10 mouse cellular contexts compared by ENCODE assay signal in genomic region chr5:115483385-115483784, GRCm38 (mm10). TPM values are rescaled to one million over a fixed set of nuclear protein-coding genes. Genes with fewer than 3 reads are reported as not detected.
DNase-seq lines count a peak whose midpoint lies in the region; ATAC-seq and TF ChIP-seq lines count a peak whose summit lies in the region.
"Had no signal": no experiment of that assay in that cellular context is flagged by ENCODE, and none has a peak within 500 bp of the region (broad histone marks: within the 10 kb centered on the region; RNA-seq: fewer than 3 reads in every experiment).

No protein-coding gene starts in this region.

- H3K4me2 ChIP-seq in kidney, embryonic 16.5 days (replicated peaks; ENCODE audit: low read depth, low read length): peak overlapping the region; percentile 44
- peak overlapping the region; percentile 65; the same call in 1 of the 2 replicates for H3K4me2 ChIP-seq in embryonic facial prominence, embryonic 14.5 days (ENCODE audit: low read depth, low read length)
- H3K4me2 ChIP-seq in myocyte (ENCODE audit: low read depth): peak overlapping the region; percentile 96

- H3K9me3 ChIP-seq in kidney, embryonic 16.5 days (ENCODE audit: low read length): no peaks in the 10 kb centered on the region
- no peaks in the 10 kb centered on the region for H3K9me3 ChIP-seq in MEL (replicated peaks; ENCODE audit: insufficient read depth, low read length)
- no peaks in the 10 kb centered on the region for H3K9me3 ChIP-seq in embryonic facial prominence, embryonic 14.5 days (ENCODE audit: control insufficient read depth, low read length)
- H3K9me3 ChIP-seq: heart, embryonic 15.5 days; liver, embryonic 13.5 days had no signal

- DNase-seq in kidney, adult 8-10 months: no peak
- DNase-seq in MEL (ENCODE audit: low read depth, low spot score): peak; percentile 41
- DNase-seq in embryonic facial prominence, embryonic 14.5 days (ENCODE audit: low spot score): no peak
- DNase-seq in gastrocnemius, postnatal 25 days: no peak
- no peak for DNase-seq in left cerebral cortex, adult 9 months (ENCODE audit: low spot score in 2 of 2)
- DNase-seq: kidney, postnatal 25 days; liver, embryonic 13.5 days had no signal

- no peak overlapping the region for H3K27ac ChIP-seq in kidney, embryonic 16.5 days (ENCODE audit: low read length)
- H3K27ac ChIP-seq in MEL (ENCODE audit: control insufficient read depth, low read depth, low read length): no peak overlapping the region
- no peak overlapping the region for H3K27ac ChIP-seq in embryonic facial prominence, embryonic 14.5 days (replicated peaks; ENCODE audit: low read depth, low read length)

- TF ChIP-seq RAD21 in MEL (IDR thresholded peaks at IDR 0.05; ENCODE audit: low read depth, low read length): no peak

- 44% methylated on average over 6 of the region's 6 CpGs for WGBS in kidney, embryonic 16.5 days
- WGBS in embryonic facial prominence, embryonic 14.5 days: 46% methylated on average over 6 of the region's 6 CpGs

- H3K79me2 ChIP-seq in MEL (ENCODE audit: control insufficient read depth, insufficient read depth, low read length, poor library complexity) (no peaks in the 10 kb centered on the region), myocyte (ENCODE audit: control insufficient read depth, insufficient read depth) (no peaks in the 10 kb centered on the region)

- no peaks in the 10 kb centered on the region for H3K27me3 ChIP-seq in kidney, embryonic 16.5 days (ENCODE audit: insufficient read depth, low read length)
- no peaks in the 10 kb centered on the region for H3K27me3 ChIP-seq in MEL (ENCODE audit: control insufficient read depth in 1 of 2, insufficient read depth in 2 of 2, low read length in 2 of 2)
- peaks cover 3% of the 10 kb centered on the region; the same call in 1 of the 2 replicates for H3K27me3 ChIP-seq in embryonic facial prominence, embryonic 14.5 days (replicated peaks; ENCODE audit: control insufficient read depth, insufficient read depth, low read length)
- H3K27me3 ChIP-seq in myocyte (ENCODE audit: control insufficient read depth, insufficient read depth, insufficient read length): no peaks in the 10 kb centered on the region
- H3K27me3 ChIP-seq: heart, embryonic 15.5 days; liver, embryonic 13.5 days had no signal

- TF ChIP-seq CTCF in MEL (IDR thresholded peaks at IDR 0.05 in 2 of 3, conservative IDR thresholded peaks at IDR 0.05 in 1 of 3; ENCODE audit: control insufficient read depth in 1 of 3, insufficient read depth in 1 of 3, low read depth in 2 of 3, low read length in 3 of 3, poor library complexity in 1 of 3, severe bottlenecking in 1 of 3): 0 out of 6 replicates have a peak, but pooled peaks of 1 of the 3 experiments have one; percentile 23

- ATAC-seq in kidney, embryonic 16.5 days (ENCODE audit: low FRiP score, low TSS enrichment): no peak
- no peak for ATAC-seq in embryonic facial prominence, embryonic 14.5 days (ENCODE audit: low read depth)

- peaks cover 31% of the 10 kb centered on the region for H3K4me1 ChIP-seq in kidney, embryonic 16.5 days (ENCODE audit: insufficient read depth, low read length)
- 0 out of 4 replicates have a peak, but pooled peaks cover 0 to 1% of the 10 kb centered on the region in 2 experiments for H3K4me1 ChIP-seq in MEL (ENCODE audit: control insufficient read depth in 1 of 2, insufficient read depth in 2 of 2, low read length in 2 of 2)
- H3K4me1 ChIP-seq in embryonic facial prominence, embryonic 14.5 days (ENCODE audit: control insufficient read depth, insufficient read depth, low read length): 0 out of 2 replicates have a peak, but pooled peaks cover 10% of the 10 kb centered on the region

- no peak for TF ChIP-seq EP300 in MEL (IDR thresholded peaks at IDR 0.05; ENCODE audit: low read depth in 1 of 2, low read length in 2 of 2)

- no peaks in the 10 kb centered on the region for H3K36me3 ChIP-seq in kidney, embryonic 16.5 days (ENCODE audit: insufficient read depth, low read length)
- peaks cover 0 to 2% of the 10 kb centered on the region in 2 experiments; a peak in 2 of 4 replicates for H3K36me3 ChIP-seq in MEL (ENCODE audit: control insufficient read depth in 1 of 2, insufficient read depth in 2 of 2, low read length in 2 of 2)
- peaks cover 4% of the 10 kb centered on the region; the same call in 1 of the 2 replicates for H3K36me3 ChIP-seq in embryonic facial prominence, embryonic 14.5 days (ENCODE audit: control insufficient read depth, insufficient read depth, low read length)
- H3K36me3 ChIP-seq in myocyte (ENCODE audit: control insufficient read depth, insufficient read depth): no peaks in the 10 kb centered on the region
- H3K36me3 ChIP-seq: heart, embryonic 15.5 days; liver, embryonic 13.5 days had no signal

- H3ac ChIP-seq in myocyte (ENCODE audit: control insufficient read depth, insufficient read length): peak overlapping the region; percentile 36

- no peak for TF ChIP-seq POLR2A in MEL (IDR thresholded peaks at IDR 0.05; ENCODE audit: control insufficient read depth in 1 of 2, insufficient read depth in 1 of 2, low read depth in 1 of 2, low read length in 2 of 2, poor library complexity in 1 of 2)
- no peak for TF ChIP-seq POLR2A in myocyte (IDR thresholded peaks at IDR 0.05; ENCODE audit: insufficient read length, low read depth)

- H3K4me3 ChIP-seq in kidney, embryonic 16.5 days (ENCODE audit: low read length): no peak overlapping the region
- H3K4me3 ChIP-seq in MEL (ENCODE audit: control insufficient read depth in 1 of 2, insufficient read depth in 1 of 2, low read depth in 2 of 2, low read length in 2 of 2): peak overlapping the region in 1 of 2 experiments; percentile 61; a peak in 2 of 4 replicates
- H3K4me3 ChIP-seq in embryonic facial prominence, embryonic 14.5 days (ENCODE audit: low read depth, low read length): no peak overlapping the region
- peak overlapping the region; percentile 50 for H3K4me3 ChIP-seq in myocyte

- H3K9ac ChIP-seq in kidney, embryonic 16.5 days (replicated peaks; ENCODE audit: low read length): no peak overlapping the region
- H3K9ac ChIP-seq in MEL (ENCODE audit: control insufficient read depth, low read depth, low read length, poor library complexity, severe bottlenecking): no peak overlapping the region
- no peak overlapping the region for H3K9ac ChIP-seq in embryonic facial prominence, embryonic 14.5 days (ENCODE audit: low read depth, low read length)

TF ChIP-seq in MEL, 35 proteins besides CTCF, POLR2A, EP300 and RAD21 (continues in another document):
- TF ChIP-seq MEF2A (IDR thresholded peaks at IDR 0.05; ENCODE audit: extremely low read depth, insufficient replicate concordance, low read depth, low read length, poor library complexity, severe bottlenecking): no peak
- no peak for TF ChIP-seq E2F4 (IDR thresholded peaks at IDR 0.05; ENCODE audit: borderline replicate concordance, low read depth, low read length)
- no peak for TF ChIP-seq UBTF (IDR thresholded peaks at IDR 0.05; ENCODE audit: borderline replicate concordance, insufficient read depth, low read depth, low read length)
- TF ChIP-seq ZNF384 (IDR thresholded peaks at IDR 0.05; ENCODE audit: low read depth, low read length): no peak
- no peak for TF ChIP-seq ZC3H11A (IDR thresholded peaks at IDR 0.05; ENCODE audit: low read depth, low read length)

TF ChIP-seq in myocyte, 11 proteins besides CTCF, POLR2A, EP300 and RAD21 (continues in another document):
- TF ChIP-seq CEBPB (IDR thresholded peaks at IDR 0.05; ENCODE audit: insufficient read depth, poor library complexity, severe bottlenecking): no peak
- no peak for TF ChIP-seq TCF3 (IDR thresholded peaks at IDR 0.05; ENCODE audit: insufficient read length, low read depth)
- no peak for TF ChIP-seq MYOD1 (IDR thresholded peaks at IDR 0.05; ENCODE audit: control insufficient read depth in 1 of 3, insufficient read length in 2 of 3, low read depth in 2 of 3)
- no peak for TF ChIP-seq USF1 (IDR thresholded peaks at IDR 0.05; ENCODE audit: low read depth)
- no peak for TF ChIP-seq E2F4 (IDR thresholded peaks at IDR 0.05; ENCODE audit: insufficient read depth)
- no peak for TF ChIP-seq SRF (IDR thresholded peaks at IDR 0.05; ENCODE audit: control insufficient read depth, insufficient read length, low read depth)

RNA-seq across cellular contexts. Expression of gene Sirt4, which starts 1.1 kb away (rescaled TPM):
- polyA plus RNA-seq in kidney, embryonic 16.5 days (2015; fragmentation: Nextera tagmentation; extraction: Ambion mirVana): 27.3 and 27.5 TPM in 2 replicates
- total RNA-seq in MEL (2012; rRNA removed): 7.6 and 9.2 TPM in 2 replicates
- polyA plus RNA-seq in MEL (2012; ENCODE audit: insufficient read depth in 1 of 2, insufficient read length in 2 of 2, low read depth in 1 of 2, low replicate concordance in 2 of 2, missing spikeins in 1 of 2): 10 to 100 TPM in 1 of 2 experiments, not detected in 1; 10.3 TPM
- polyA plus RNA-seq in embryonic facial prominence, embryonic 14.5 days (2014; fragmentation: Nextera tagmentation; extraction: Ambion mirVana): 13.9 and 20.3 TPM in 2 replicates
- polyA plus RNA-seq in myocyte (2012; fragmentation: generic; extraction: Trizol): 13.6 TPM
- 10 to 100 TPM; 13.8 to 14.1 TPM for total RNA-seq in gastrocnemius, postnatal 25 days (2021)

RNA-seq across cellular contexts. Expression of gene Pla2g1b, which starts 17.3 kb away (rescaled TPM):
- 0.94 and 2.1 TPM in 2 replicates for polyA plus RNA-seq in kidney, embryonic 16.5 days (2015; fragmentation: Nextera tagmentation; extraction: Ambion mirVana)
- total RNA-seq in MEL (2012; rRNA removed): 0.58 and 0.92 TPM in 2 replicates
- polyA plus RNA-seq in MEL (2012; ENCODE audit: insufficient read depth in 1 of 2, insufficient read length in 2 of 2, low read depth in 1 of 2, low replicate concordance in 2 of 2, missing spikeins in 1 of 2): 1 to 10 TPM in 1 of 2 experiments, not detected in 1; 6.6 TPM
- polyA plus RNA-seq in embryonic facial prominence, embryonic 14.5 days (2014; fragmentation: Nextera tagmentation; extraction: Ambion mirVana): not detected in 2 replicates
- not detected for polyA plus RNA-seq in myocyte (2012; fragmentation: generic; extraction: Trizol)
- total RNA-seq in gastrocnemius, postnatal 25 days (2021): not detected
- polyA plus RNA-seq: liver, embryonic 13.5 days had no signal

RNA-seq across cellular contexts. Expression of gene Pxn, which starts 23.1 kb away (rescaled TPM):
- 60.5 and 67.2 TPM in 2 replicates for polyA plus RNA-seq in kidney, embryonic 16.5 days (2015; fragmentation: Nextera tagmentation; extraction: Ambion mirVana)
- total RNA-seq in MEL (2012; rRNA removed): 12.7 and 15.2 TPM in 2 replicates
- polyA plus RNA-seq in MEL (2012; ENCODE audit: insufficient read depth in 1 of 2, insufficient read length in 2 of 2, low read depth in 1 of 2, low replicate concordance in 2 of 2, missing spikeins in 1 of 2) (100 to 1,000 TPM in 1 of 2 experiments, 10 to 100 TPM in 1; 29.2 to 167 TPM), myocyte (2012; fragmentation: generic; extraction: Trizol) (120 TPM)
- polyA plus RNA-seq in embryonic facial prominence, embryonic 14.5 days (2014; fragmentation: Nextera tagmentation; extraction: Ambion mirVana): 28.6 and 28.8 TPM in 2 replicates
- total RNA-seq in gastrocnemius, postnatal 25 days (2021): 10 to 100 TPM; 70.0 to 78.1 TPM

RNA-seq across cellular contexts. Expression of gene Msi1, which starts 54.0 kb away (rescaled TPM):
- 12.1 and 14.1 TPM in 2 replicates for polyA plus RNA-seq in kidney, embryonic 16.5 days (2015; fragmentation: Nextera tagmentation; extraction: Ambion mirVana)
- 3.1 and 3.5 TPM in 2 replicates for total RNA-seq in MEL (2012; rRNA removed)
- polyA plus RNA-seq in MEL (2012; ENCODE audit: insufficient read depth in 1 of 2, insufficient read length in 2 of 2, low read depth in 1 of 2, low replicate concordance in 2 of 2, missing spikeins in 1 of 2) (1 to 10 TPM in 1 of 2 experiments, not detected in 1; 5.7 TPM), myocyte (2012; fragmentation: generic; extraction: Trizol) (0.31 TPM)
- 16.0 and 16.2 TPM in 2 replicates for polyA plus RNA-seq in embryonic facial prominence, embryonic 14.5 days (2014; fragmentation: Nextera tagmentation; extraction: Ambion mirVana)
- under 1 TPM; 0.29 to 0.61 TPM for total RNA-seq in gastrocnemius, postnatal 25 days (2021)

Comparison
In these comparisons a context has a peak if more than half of its experiments do, and no peak if none do; other contexts are left out.
1. H3K4me2 ChIP-seq: peak in every context shown above with its lines; median percentile 96 in myocyte; 65 in embryonic facial prominence, embryonic 14.5 days; 44 in kidney, embryonic 16.5 days.